Mouse (Mus musculus) layer of hippocampus, adult 2 months (tissue): ENCODE measurements around the gene Lipc. TPM values are rescaled to one million over a fixed set of nuclear protein-coding genes. Genes with fewer than 3 reads are reported as not detected.
A peak's percentile ranks its signal among the peaks of the same experiment; 100 is the strongest.

Experiments used
- DNase-seq, 2 experiments: peaks; one replicate each; pipeline ENCODE4 v3.0.0; 2022; ENCODE audit warnings: low spot score in 2 of 2
- H3K27ac ChIP-seq: fragments of 200-600 bp; 2 replicates; pipeline ENCODE4 v1.8.1; 2022
- H3K4me3 ChIP-seq: fragments of 200-600 bp; 2 replicates; pipeline ENCODE4 v1.8.1; 2022; ENCODE audit warnings: mild to moderate bottlenecking
- CTCF ChIP-seq: fragments of 200-600 bp; conservative IDR thresholded peaks from 2 replicates; pipeline ENCODE4 v1.8.1; 2022; ENCODE audit warnings: antibody characterized with exemption, mild to moderate bottlenecking, moderate library complexity
- total RNA-seq, 2 experiments: library from RNA; stranded (reverse); gene quantifications; 2 replicates each; pipeline ENCODE4 v1.2.3; 2021

Gene Lipc
- total RNA-seq, 2 experiments from 2014 or later: 0.20 to 0.39 TPM

GRCm38 (mm10) chr9:70942686-70943333, 9.2 kb downstream of the Lipc start:
- Histone ChIP-seq H3K27ac (0 out of 2 replicates have a peak overlapping the region, but pooled peaks have one; percentile 43), H3K4me3 (no peak overlapping the region)
- DNase-seq: peak in 1 of 2 experiments; percentile 23
- TF ChIP-seq CTCF: no peak

GRCm38 (mm10) chr9:70939752-70940501, 12.1 kb downstream of the Lipc start:
- no peak for TF ChIP-seq CTCF
- H3K27ac ChIP-seq: no peak overlapping the region
- no peak for DNase-seq
- no peak overlapping the region for H3K4me3 ChIP-seq

GRCm38 (mm10) chr9:70938850-70939249, 13.2 kb downstream of the Lipc start:
- no peak for DNase-seq
- TF ChIP-seq CTCF: no peak
- Histone ChIP-seq H3K4me3 (no peak overlapping the region), H3K27ac (no peak overlapping the region)

- Histone ChIP-seq H3K4me3 (no peak overlapping the region), H3K27ac (no peak overlapping the region)
- DNase-seq: no peak
- no peak for TF ChIP-seq CTCF
Observed at GRCm38 (mm10) chr9:70938134-70938533, 13.9 kb downstream of the Lipc start.

- Histone ChIP-seq H3K4me3 (no peak overlapping the region), H3K27ac (no peak overlapping the region)
- TF ChIP-seq CTCF: no peak
- DNase-seq: no peak
Observed at GRCm38 (mm10) chr9:70934587-70935295, 17.3 kb downstream of the Lipc start.

GRCm38 (mm10) chr9:70930641-70931020, 21.4 kb downstream of the Lipc start:
- H3K27ac ChIP-seq: no peak overlapping the region
- TF ChIP-seq CTCF: no peak
- no peak for DNase-seq
- H3K4me3 ChIP-seq: no peak overlapping the region

GRCm38 (mm10) chr9:70929840-70930640, 22.0 kb downstream of the Lipc start:
- Histone ChIP-seq H3K4me3 (no peak overlapping the region), H3K27ac (no peak overlapping the region)

GRCm38 (mm10) chr9:70928472-70928871, 23.6 kb downstream of the Lipc start:
- Histone ChIP-seq H3K4me3 (no peak overlapping the region), H3K27ac (no peak overlapping the region)
- DNase-seq: no peak
- TF ChIP-seq CTCF: no peak

More at GRCm38 (mm10) chr9:70929840-70930640, 22.0 kb downstream of the Lipc start:
- DNase-seq: peak; percentile 17 to 48
- peak; percentile 85 for TF ChIP-seq CTCF

GRCm38 (mm10) chr9:70927701-70928100, 24.3 kb downstream of the Lipc start:
- no peak for TF ChIP-seq CTCF
- no peak overlapping the region for H3K27ac ChIP-seq
- H3K4me3 ChIP-seq: no peak overlapping the region
- no peak for DNase-seq

- DNase-seq: no peak
- H3K27ac ChIP-seq: no peak overlapping the region
- H3K4me3 ChIP-seq: no peak overlapping the region
- TF ChIP-seq CTCF: no peak
Observed at GRCm38 (mm10) chr9:70926820-70927588, 25.0 kb downstream of the Lipc start.

- no peak overlapping the region for H3K4me3 ChIP-seq
- no peak overlapping the region for H3K27ac ChIP-seq
- no peak for DNase-seq
- no peak for TF ChIP-seq CTCF
Observed at GRCm38 (mm10) chr9:70925225-70925624, 26.8 kb downstream of the Lipc start.

- Histone ChIP-seq H3K27ac (no peak overlapping the region), H3K4me3 (no peak overlapping the region)
- peak; percentile 63 for TF ChIP-seq CTCF
- DNase-seq: no peak
Observed at GRCm38 (mm10) chr9:70924763-70925162, 27.3 kb downstream of the Lipc start.
